Mouse (Mus musculus): ENCODE data around the gene Dennd1a.

GRCm38 (mm10) chr2:38313399-38313798 lies 26.2 kb upstream of the Dennd1a start:
- no peak for TF ChIP-seq EP300 (optimal IDR thresholded peaks at IDR 0.05)
- no peak for TF ChIP-seq CTCF (IDR thresholded peaks at IDR 0.05; ENCODE audit: low read depth)

Measured in stomach, postnatal 0 days (tissue).